Mouse (Mus musculus) cerebellum, adult 18-20 months (tissue): Measurements from ENCODE around the gene 4930469K13Rik.

Source experiments
- DNase-seq, 2 experiments: peaks; one replicate each; pipeline ENCODE4 v3.0.0; 2021

4930469K13Rik gene

GRCm38 (mm10) chr11:34078581-34078980 lies 19.8 kb downstream of the 4930469K13Rik start:
- DNase-seq: no peak

- no peak for DNase-seq
Measured at GRCm38 (mm10) chr11:34077870-34078269, 20.5 kb downstream of the 4930469K13Rik start.

DNA sequence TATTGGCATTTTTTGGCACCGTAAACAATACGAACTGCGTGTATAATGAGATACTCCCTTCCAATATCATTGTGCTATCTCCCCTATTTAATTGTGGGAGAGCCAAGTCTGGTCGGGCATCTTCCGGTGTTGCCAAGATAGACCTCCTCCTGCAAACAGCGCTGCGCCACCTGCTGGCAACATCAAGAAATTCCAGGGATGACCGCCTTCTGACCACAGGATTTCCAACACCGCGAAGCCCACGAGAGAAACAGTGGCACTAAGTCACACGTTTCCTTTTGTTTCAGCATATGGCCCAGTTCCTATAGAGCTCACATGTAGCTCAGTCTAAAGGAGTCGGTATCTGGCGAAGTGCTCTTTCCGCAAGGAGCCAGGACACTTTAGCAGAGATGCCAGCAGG lies 24.6 kb downstream of the 4930469K13Rik start:
- DNase-seq: peak; percentile 38 to 61

- DNase-seq: no peak
Measured at GRCm38 (mm10) chr11:34072309-34072708, 26.0 kb downstream of the 4930469K13Rik start.

DNA sequence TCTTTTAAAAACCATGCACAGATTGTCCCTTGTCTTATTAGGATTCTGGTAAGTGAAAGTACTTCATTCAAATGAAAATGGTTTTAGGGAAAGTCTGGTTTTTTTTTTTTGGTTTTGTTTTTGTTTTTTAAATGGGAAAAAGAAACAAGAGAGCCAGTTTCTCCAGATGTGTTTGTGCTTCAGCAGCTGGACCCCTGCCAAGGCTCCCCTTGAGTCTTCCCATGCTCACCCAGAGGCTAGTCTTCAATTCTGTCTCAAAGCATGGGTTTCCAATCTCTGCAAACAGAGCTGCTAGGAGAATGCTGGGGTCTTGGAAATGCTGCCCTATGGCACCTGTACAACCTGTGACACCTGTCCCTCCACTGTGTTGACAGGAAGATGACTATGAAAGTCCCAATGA lies 27.8 kb downstream of the 4930469K13Rik start:
- no peak for DNase-seq

DNA sequence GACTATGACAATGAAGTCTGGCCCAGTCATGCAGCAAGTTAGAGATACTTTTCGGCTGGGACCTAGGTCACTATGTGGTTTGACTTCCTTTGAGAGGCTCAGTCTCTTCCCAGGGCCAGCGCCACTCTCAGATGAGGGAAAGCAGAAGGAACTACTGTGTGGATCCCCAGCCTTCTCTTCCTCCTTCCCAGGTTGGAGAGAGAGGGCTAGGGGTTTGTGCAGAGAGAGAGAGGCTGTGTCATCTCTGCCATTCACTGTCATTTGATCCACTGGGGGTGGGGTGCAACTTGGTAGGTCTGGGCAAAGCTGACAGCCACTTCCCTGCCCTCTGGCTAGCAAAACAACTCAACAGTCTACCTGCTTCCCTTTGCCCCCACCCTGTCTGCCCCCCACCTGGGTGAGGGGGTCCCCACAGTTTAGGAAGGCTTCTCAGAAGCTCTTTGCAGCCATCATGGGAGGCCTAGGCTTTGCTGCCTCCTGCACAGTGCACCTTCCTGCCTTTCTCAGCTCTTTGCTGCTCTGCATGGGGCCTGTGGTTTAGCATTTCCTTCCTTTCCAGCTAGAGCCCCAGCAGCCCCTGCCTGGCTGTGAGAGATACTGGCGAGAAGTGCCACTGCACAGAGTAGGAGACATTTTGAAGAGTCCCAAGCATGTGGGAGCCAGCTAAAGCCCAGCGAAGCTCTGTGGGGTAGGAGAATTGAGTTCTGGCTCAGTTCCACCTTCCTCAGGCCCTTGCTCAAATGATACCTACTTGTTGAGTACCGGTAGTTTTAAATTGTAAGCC lies 34.5 kb downstream of the 4930469K13Rik start:
- DNase-seq: no peak

GRCm38 (mm10) chr11:34063257-34063656 lies 35.1 kb downstream of the 4930469K13Rik start:
- no peak for DNase-seq

DNA sequence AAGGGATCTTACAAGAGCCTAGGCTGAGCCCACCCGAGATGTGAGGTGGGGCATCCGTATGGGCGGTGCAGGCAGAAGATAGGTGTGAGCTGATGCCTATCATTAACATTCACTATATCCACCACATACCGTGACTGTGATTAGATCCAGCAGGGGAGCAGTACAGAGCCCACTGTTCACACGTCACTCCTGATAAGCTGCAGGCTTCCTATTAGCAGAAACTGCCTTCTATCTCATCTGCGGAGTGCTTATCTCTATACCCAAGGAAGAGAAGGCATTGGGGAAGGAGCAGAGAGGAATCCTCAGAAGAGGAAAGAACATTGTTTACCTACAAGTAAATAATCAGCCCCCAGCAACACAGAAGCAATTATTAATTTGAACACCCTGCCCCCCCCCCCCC lies 36.6 kb downstream of the 4930469K13Rik start:
- no peak for DNase-seq

DNA sequence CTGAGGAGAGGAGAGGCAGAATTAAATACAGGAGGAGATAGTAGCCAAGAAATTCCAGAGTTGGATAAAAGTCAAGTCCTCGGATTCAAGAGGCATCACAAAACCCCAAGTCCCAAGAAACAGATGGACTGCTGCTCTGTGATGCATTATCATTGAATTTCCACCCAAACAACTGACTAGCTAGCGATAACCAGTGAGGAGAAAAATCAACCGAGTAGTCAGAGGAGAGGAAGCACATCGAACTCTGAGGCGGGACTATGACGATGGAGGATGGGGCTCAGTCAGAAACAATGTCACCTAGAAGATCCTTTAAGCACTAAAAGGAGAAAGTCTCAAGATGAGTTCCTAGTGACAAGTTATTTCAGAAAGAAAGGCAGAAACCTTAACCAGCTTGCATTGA lies 39.4 kb downstream of the 4930469K13Rik start:
- no peak for DNase-seq

- DNase-seq: no peak
Measured at GRCm38 (mm10) chr11:34058332-34058731, 40.0 kb downstream of the 4930469K13Rik start.

DNA sequence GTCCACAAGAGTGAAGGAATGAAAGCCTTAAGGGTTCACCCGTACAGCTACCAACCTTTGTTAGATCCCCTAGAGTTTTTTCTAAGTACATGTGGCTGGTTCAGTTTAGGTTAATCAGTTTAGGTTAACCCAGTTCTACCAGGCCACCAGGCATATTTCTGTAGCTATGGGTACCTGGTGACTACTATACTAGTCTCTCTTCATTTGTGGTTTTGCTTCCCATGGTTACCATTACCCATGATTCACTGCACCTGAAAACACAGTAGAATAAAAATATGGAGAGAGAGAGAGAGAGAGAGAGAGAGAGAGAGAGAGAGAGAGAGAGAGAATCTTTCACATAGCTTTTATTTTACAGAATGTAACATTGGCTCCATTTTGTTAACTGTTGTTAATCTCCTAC lies 41.6 kb downstream of the 4930469K13Rik start:
- DNase-seq: no peak

DNA sequence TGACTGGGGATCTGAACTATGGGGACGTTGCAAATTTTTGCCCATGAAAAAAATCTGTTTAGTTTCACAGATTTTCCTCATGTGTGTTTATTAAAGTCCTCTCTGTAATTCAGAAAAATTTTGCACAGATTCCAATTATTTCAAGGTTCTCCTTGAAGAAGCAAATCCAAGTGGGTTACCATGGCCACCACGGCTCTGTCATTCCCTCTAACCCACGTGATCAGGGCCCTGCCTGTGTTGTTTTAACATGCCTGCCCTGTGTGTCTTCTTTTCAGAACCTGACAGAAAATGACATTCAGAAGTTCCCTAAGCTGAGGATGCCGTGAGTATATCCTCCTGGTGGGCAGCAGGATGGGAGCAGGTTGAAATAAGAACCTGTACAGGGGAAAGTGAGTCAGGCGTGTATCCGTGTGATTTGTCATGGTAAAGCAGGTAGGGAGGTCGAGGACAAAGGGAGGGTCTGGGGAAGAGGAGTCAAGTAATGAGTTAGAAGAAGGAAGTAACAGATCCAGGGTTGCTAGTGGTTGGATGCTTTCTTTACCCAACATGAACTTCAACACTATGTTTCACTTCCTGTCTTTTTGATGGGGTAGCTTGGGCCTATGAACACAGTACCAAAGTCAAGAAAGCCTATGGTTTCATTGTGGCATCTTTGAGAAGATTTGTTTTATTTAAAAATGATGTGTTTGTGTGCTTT lies 44.2 kb downstream of the 4930469K13Rik start:
- DNase-seq: no peak

DNA sequence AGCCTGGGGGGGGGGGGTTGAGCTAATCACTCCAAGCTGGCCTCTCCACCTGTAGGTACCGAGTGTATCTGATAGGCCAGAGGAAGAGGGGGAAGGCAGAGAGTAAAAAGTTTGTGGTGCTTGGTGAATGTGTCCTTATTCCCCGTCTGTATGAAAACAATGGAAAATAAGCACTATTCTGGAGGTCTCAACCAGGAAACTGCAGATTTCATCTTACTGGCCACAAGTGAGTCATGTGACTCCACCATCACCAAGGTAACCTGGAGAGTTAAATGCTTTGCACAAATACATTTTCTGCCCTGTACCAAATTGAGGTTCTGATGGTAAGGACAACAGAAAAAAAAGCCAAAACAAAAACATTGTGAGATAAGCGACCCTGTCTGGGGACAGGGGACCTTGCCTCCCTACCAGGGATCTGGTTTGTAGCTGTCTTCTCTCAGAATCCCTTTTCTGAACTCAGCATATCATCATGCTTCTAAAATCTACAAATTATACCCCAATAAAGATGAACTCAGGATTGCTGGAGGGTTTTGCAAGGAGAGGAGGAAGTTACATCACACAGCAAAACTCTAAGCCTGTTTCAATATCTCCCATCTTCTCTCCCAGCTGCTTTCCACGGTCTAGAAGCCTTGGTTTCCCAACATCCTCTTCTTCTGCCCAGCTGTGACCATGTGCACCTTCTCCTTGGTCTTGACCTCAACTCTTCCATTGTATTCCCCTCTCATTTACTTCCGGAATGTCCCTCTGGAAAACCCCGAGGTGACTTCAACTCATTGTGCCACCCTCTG lies 45.1 kb downstream of the 4930469K13Rik start:
- no peak for DNase-seq

DNA sequence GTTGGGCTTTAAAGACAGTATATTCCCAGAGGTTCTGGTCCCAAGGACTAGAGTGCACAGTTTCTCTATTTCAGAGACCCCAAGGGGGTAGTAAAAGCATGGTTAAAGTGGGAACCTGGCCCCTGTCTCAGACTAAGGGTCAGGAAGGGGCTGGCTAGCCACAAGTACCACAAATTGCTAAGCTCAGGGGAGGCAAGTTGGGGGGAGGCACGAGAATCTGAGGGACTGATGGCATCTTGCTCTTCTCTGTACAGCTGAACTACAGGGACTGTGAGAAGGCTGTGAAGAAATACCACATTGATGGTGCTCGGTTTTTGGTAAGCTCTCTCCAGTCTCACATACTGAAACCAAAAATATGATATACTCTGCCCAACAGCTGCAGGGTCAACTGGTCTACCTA lies 47.7 kb downstream of the 4930469K13Rik start:
- DNase-seq: no peak

DNA sequence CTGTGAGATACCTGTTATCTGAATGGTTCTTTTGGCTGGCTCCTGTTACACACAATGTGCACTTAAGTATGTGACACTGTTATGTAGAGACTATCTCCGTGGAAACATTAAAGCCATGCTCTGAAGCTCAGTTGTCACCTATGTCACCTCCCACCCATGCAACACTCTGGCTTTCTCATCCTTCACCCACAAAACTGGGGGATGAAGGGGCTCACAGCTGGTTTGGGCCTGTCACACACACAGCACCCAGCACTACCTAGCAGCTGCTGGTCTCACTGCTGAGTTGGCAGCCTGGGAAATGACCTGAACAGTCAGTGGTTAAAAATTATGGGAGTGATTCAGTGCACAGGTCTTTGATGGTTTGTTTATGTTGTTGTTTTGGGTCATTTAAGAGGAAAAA lies 48.3 kb downstream of the 4930469K13Rik start:
- no peak for DNase-seq

- no peak for DNase-seq
Measured at GRCm38 (mm10) chr11:34049125-34049379, 49.3 kb downstream of the 4930469K13Rik start.

DNA sequence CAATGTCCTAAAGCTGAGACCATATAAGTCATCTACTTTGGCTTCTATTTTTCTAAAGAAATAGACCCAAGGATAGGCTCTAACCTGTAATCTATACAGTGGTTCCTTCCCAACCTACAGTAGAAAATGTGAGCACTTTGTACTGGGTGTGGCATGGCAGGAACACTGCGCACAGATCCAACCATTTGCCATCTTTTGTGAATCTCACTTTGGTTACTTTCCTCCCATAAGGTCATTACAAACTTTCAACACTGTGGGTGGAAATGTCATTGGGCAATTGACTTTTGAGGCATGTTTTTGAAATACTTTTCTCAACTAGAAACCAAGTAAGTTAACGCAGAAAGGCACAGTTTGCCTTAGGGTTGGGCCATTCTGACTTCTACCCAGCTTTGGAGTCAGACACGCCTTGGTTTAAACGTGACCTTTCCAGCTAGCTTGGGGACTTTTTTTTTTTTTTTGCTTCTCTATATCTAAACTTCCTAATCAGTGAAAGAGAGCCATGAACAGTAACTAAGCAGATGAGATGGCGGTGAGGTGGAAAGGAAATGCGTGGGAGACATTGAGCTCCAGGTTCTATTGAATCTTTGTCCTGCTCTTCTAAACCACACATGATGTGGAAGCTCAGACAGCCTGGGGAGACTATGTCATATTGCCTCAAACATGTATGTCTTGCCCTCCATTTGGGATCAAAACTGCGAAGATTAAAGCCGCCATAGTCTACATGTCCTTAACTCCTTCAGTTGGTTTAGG lies 49.8 kb downstream of the 4930469K13Rik start:
- no peak for DNase-seq

GRCm38 (mm10) chr11:34047542-34047937 lies 50.8 kb downstream of the 4930469K13Rik start:
- no peak for DNase-seq

DNA sequence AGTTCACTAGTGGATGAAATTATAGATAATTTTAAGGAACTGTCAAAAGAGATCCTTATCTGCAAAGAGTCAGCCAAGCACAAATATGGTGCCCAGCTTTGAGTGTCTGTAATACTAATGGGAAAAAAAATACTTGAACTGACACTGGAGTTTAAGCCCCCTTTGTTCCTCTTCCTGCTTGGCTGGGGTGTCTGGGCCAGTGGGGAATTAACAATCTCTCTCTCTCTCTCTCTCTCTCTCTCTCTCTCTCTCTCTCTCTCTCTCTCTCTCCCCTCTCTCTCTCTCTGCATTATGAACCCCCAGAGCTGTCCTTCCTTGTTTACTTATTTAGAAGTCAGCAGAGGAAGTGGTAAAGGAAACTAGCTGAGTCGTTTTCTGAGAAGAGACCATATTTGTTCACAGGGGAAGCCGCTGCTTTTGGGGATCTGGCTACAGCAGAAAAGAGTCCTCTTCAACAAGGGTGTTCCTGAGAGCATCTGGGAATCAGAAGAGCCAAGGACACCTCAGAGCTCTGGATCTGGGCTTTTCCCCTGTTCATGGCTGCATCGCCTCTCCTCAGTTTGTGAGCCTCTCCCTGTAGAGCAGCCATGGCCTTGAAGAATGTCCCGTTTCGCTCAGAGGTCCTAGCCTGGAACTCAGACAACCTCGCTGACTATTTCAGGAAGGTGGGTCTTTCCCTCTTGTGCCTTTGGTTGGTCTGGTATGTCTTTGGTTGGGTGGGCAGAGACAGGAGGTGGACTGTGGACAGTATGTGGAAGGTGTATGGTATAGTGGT lies 51.4 kb downstream of the 4930469K13Rik start, which contains the start of gene Lcp2:
TSS of gene Lcp2 (plus strand) at position 154 of the 775 bp plus-strand sequence.
- no peak for DNase-seq

GRCm38 (mm10) chr11:34042808-34043207 lies 55.5 kb downstream of the 4930469K13Rik start:
- no peak for DNase-seq

- DNase-seq: no peak
Measured at GRCm38 (mm10) chr11:34040061-34040460, 58.3 kb downstream of the 4930469K13Rik start.
